Mouse (Mus musculus) lung, adult 2 months (tissue): ENCODE measurements around the gene Foxb2. TPM values are rescaled to one million over a fixed set of nuclear protein-coding genes. Genes with fewer than 3 reads are reported as not detected.

Source experiments
- DNase-seq: peaks from one replicate; pipeline ENCODE4 v3.0.0; 2022
- H3K4me1 ChIP-seq: fragments of 200-500 bp; 2 replicates; pipeline ENCODE4 v1.6.1; 2011; ENCODE audit warnings: low read length; ENCODE audit not compliant: control insufficient read depth, insufficient read depth
- H3K4me3 ChIP-seq: fragments of 200-500 bp; replicated peaks from 2 replicates; pipeline ENCODE3; 2011; ENCODE audit warnings: low read depth, mild to moderate bottlenecking, control low read depth, low read length; ENCODE audit errors: extremely low read depth
- CTCF ChIP-seq: fragments of 200-500 bp; IDR thresholded peaks from 2 replicates; pipeline ENCODE4 v1.5.1; 2011; ENCODE audit warnings: mild to moderate bottlenecking, low read length, control low read depth; ENCODE audit not compliant: insufficient read depth
- POLR2A ChIP-seq: fragments of 200-500 bp; IDR thresholded peaks from 2 replicates; pipeline ENCODE4 v1.6.1; 2011; ENCODE audit warnings: low read depth, mild to moderate bottlenecking, control low read depth, low read length, borderline replicate concordance; ENCODE audit errors: extremely low read depth
- WGBS: fragments of 180-500 bp; shearing (Covaris S2); methylation state at CpG from one replicate; pipeline ENCODE4 v1.1.7; 2018; 5-methylcytosine and 5-hydroxymethylcytosine counted together
- polyA plus RNA-seq: library from polyadenylated mRNA; depleted of rRNA; stranded (reverse); fragments of >200 nt; gene quantifications from 2 replicates; pipeline ENCODE4 v1.2.3, GENCODE M21; 2012; rRNA removed

Foxb2 gene
- polyA plus RNA-seq, 1 experiment, result not detected

DNA sequence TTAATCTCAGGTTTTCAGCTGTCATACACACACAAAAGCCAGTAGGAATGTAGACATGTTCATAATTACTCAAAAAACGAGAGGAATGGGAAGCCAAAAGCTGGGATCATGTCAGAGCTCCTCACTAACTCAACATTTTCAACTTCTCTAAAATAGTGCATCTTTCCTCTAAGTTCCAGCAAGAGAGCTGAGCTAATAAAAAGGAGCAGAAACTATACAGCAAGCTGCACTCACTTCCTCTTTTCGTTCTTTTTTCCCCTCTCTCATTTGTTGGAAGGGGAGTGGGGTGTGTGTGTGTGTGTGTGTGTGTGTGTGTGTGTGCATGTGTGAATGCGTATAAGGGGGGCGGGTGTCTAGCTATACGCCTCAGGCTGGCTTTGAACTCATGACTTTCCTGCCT is 45.9 kb downstream of the Foxb2 start:
- H3K4me3 ChIP-seq, result no peak overlapping the region
- WGBS, result 63% methylated on average over 5 of the region's 5 CpGs

DNA sequence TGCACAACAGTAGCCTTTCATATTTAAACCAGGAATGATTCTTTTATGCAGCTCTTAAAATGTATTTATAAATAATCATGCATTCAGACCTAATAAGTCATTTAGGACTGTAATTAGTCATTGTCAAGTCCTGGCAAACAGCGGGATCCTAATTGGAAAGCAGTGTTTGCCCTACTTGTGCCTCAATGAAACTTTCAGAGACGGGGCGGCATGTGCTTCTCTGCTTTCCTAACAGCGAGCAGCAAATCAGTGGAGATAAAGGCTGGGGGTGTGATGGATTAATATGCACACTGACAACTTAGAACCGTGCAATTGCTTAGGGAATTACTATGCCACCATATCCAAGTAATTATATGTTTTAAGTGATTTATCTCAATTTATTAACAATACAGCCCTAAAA is 48.4 kb downstream of the Foxb2 start:
- no peak overlapping the region for H3K4me3 ChIP-seq
- H3K4me1 ChIP-seq, result no peaks in the 10 kb centered on the region
- DNase-seq, result no peak
- no peak for TF ChIP-seq CTCF
- TF ChIP-seq POLR2A, result no peak
- 53% methylated on average over 5 of the region's 5 CpGs for WGBS

More for the DNA sequence above, 45.9 kb downstream of the Foxb2 start:
- H3K4me1 ChIP-seq, result no peaks in the 10 kb centered on the region
- TF ChIP-seq CTCF (no peak), POLR2A (no peak)
- no peak for DNase-seq

Other genes with a start within 250 kb of the Foxb2 start
- gene Vps13a, start 92.9 kb downstream of the Foxb2 start, polyA plus RNA-seq, result 1.8 and 4.1 TPM in 2 replicates
- gene Prune2, start 82.3 kb upstream of the Foxb2 start, polyA plus RNA-seq, result 0.59 and 1.5 TPM in 2 replicates